Mouse (Mus musculus) bone marrow, adult 2 months (tissue): ENCODE measurements around the gene Bag6.

Experiments
- CTCF ChIP-seq: fragments of 200-500 bp; IDR thresholded peaks from 2 replicates; pipeline ENCODE4 v1.5.1; 2011; ENCODE audit warnings: low read length, control low read depth; ENCODE audit not compliant: control insufficient read depth, insufficient read depth
- POLR2A ChIP-seq: fragments of 200-500 bp; IDR thresholded peaks from 2 replicates; pipeline ENCODE4 v1.6.1; 2011; ENCODE audit warnings: low read depth, mild to moderate bottlenecking, control low read depth, low read length, borderline replicate concordance; ENCODE audit not compliant: control insufficient read depth

DNA sequence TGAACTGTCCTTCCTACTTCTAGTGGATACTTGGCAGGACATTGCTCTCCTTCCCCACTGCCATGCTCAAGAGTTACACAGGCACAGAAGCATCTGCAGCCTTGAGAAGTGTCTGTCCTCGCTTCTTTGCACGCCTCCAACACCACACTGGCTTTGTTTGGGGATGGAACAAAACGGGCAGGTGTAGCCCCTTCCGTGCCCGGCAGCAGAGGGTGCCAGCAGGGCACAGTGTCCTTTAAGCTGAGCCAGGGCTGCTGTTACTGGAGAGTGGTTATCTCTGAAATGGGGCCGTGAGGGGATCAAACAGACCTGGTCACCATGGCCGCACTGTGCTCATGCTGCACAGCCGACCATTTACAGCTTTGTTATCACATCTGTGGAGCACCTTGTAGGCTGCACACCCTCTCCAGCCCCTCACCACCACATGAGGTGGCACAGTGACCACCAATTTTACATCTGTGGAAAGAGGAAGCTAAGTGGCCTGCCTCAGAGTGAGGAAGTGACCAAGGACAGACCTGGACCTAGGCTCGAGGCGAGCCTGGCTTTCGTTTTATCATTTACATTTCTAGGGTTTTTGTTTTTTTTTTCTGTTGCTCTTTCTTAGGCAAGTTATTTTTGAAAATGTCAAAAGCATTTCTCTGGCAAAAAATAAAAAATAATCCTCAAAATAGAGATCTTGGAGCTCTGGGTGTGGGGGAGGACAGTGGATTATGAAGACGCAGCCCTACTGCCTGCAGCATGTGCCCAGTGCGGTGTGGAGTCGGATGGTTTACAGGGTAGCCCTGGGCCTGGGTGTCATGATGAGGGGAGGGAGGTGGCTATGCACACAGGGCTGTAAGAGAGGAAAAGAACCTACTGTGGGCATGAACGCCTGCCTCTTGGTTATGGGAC, 40.3 kb upstream of the Bag6 start:
- TF ChIP-seq CTCF (no peak), POLR2A (no peak)
